Mouse (Mus musculus): ENCODE results near the gene Ppp1r9a. TPM values are rescaled to one million over a fixed set of nuclear protein-coding genes. Genes with fewer than 3 reads are reported as not detected.

Gene Ppp1r9a
- polyA plus RNA-seq, 1 experiment from 2014 or later = 40.1 TPM

DNA sequence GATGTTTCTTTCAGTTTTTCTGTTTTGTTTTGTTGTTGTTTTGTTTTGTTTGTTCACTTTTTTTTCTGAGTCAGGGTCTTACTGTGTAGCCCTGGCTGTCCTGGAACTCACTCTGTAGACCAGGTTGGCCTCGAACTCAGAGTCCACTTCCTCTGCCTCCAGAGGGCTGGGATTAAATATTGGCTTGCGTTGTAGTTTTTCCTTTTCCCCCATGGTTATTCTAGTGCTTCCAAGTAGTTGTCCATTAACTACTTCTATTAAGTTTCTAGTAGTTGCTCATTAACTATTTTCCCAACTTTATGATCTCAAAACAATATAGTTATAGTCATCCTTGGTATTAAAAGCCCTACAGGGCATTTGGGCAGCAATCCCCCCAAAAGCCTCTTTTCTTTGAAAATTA, 41.1 kb downstream of the Ppp1r9a start:
- Histone ChIP-seq H3K4me3 (ENCODE audit: low read length) (no peak overlapping the region), H3K27ac (ENCODE audit: low read depth, low read length) (no peak overlapping the region), H3K4me1 (ENCODE audit: control insufficient read depth, insufficient read depth, low read depth, low read length) (no peaks in the 10 kb centered on the region), H3K4me2 (ENCODE audit: low read length) (no peak overlapping the region), H3K27me3 (replicated peaks; ENCODE audit: control insufficient read depth, insufficient read depth, low read length) (no peaks in the 10 kb centered on the region), H3K9me3 (ENCODE audit: control insufficient read depth, low read length) (no peaks in the 10 kb centered on the region), H3K36me3 (ENCODE audit: control insufficient read depth, insufficient read depth, low read length) (no peaks in the 10 kb centered on the region), H3K9ac (ENCODE audit: low read depth, low read length) (no peak overlapping the region)
- no peak for ATAC-seq
- WGBS = 89% methylated on average over 2 of the region's 2 CpGs

DNA sequence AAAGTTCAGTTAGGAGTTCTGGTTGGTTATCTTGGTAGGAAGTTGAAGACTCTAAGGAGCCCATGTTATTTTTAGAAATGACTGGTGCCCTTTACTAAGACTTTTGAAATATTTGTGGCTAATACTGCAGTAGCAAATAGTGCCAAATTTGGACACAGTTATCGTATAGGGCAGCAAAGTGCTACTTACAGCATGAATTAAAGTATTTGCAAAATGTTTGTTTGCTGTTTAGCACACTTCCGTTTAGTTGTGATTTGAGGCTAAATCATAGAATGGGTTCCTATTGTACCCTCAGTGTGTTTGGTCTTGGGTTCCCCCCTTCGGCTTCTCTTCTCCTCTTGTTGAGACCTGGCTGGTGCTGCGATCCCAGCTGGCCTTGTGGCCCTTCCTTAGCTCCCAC, 45.3 kb downstream of the Ppp1r9a start:
- WGBS = 96% methylated on average over 4 of the region's 4 CpGs
- H3K4me1 ChIP-seq (ENCODE audit: control insufficient read depth, insufficient read depth, low read depth, low read length) = no peaks in the 10 kb centered on the region

DNA sequence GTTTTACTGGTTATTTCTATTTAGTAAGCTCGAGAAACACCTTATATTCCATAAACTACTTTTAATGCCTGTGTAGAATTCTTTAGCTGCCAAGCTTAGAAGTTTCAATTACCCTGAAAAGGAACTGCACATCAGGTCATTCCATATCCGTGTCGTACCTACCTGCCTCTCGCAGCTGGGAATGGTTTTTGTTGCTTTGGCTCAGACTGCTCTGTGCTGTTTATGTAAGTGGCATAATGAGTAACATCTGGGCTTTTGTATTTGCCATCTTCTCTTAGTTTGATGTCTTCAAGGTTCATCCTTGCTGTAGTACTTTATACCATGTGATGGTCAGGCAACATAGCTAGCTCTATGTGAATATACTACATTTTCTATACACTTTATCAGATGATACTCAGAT, 47.0 kb downstream of the Ppp1r9a start:
- Histone ChIP-seq H3K4me1 (ENCODE audit: control insufficient read depth, insufficient read depth, low read depth, low read length) (no peaks in the 10 kb centered on the region), H3K27ac (ENCODE audit: low read depth, low read length) (no peak overlapping the region), H3K4me2 (ENCODE audit: low read length) (no peak overlapping the region), H3K4me3 (ENCODE audit: low read length) (no peak overlapping the region), H3K36me3 (ENCODE audit: control insufficient read depth, insufficient read depth, low read length) (no peaks in the 10 kb centered on the region), H3K9ac (ENCODE audit: low read depth, low read length) (no peak overlapping the region), H3K9me3 (ENCODE audit: control insufficient read depth, low read length) (no peaks in the 10 kb centered on the region), H3K27me3 (replicated peaks; ENCODE audit: control insufficient read depth, insufficient read depth, low read length) (no peaks in the 10 kb centered on the region)
- no peak for ATAC-seq
- 82% methylated on average over 4 of the region's 4 CpGs for WGBS

More for the DNA sequence above, 45.3 kb downstream of the Ppp1r9a start:
- Histone ChIP-seq H3K27ac (ENCODE audit: low read depth, low read length) (no peak overlapping the region), H3K27me3 (replicated peaks; ENCODE audit: control insufficient read depth, insufficient read depth, low read length) (no peaks in the 10 kb centered on the region), H3K4me3 (ENCODE audit: low read length) (no peak overlapping the region), H3K9ac (ENCODE audit: low read depth, low read length) (no peak overlapping the region), H3K9me3 (ENCODE audit: control insufficient read depth, low read length) (no peaks in the 10 kb centered on the region), H3K4me2 (ENCODE audit: low read length) (no peak overlapping the region), H3K36me3 (ENCODE audit: control insufficient read depth, insufficient read depth, low read length) (no peaks in the 10 kb centered on the region)
- ATAC-seq = no peak

DNA sequence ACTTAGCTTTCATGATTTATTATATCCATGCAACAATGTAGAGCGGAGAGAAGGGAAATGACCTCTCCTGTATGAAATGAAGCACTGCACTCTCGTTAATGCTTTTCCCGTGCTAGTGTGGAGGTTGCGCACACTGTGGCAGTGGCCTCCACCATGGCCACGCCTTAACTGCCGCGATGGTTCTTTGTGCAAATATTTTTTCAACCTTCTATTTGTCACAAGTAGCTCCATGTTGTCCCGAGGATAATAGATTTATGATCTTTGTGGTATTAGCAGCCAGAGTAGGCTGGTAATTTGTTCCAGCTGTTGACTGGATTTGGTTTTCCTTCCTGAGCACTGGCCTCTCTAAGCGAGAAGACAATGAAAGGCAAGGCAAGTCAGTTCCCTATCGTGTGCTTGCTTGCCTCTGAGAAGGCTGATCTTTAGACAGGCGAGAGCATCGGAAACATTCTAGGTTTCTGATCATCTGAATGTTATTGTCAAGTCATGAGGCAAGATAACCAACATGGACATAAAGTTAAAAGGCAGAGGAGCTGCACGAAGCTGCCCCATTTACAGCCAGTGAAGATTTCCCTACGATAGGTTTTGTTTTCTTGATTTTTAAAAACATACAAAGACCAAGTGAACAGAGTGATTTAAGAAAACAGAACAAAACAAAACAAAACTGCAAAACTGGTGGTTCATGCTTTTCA, 50.5 kb downstream of the Ppp1r9a start:
- no peak for ATAC-seq
- Histone ChIP-seq H3K27ac (ENCODE audit: low read depth, low read length) (no peak overlapping the region), H3K36me3 (ENCODE audit: control insufficient read depth, insufficient read depth, low read length) (no peaks in the 10 kb centered on the region), H3K27me3 (replicated peaks; ENCODE audit: control insufficient read depth, insufficient read depth, low read length) (no peaks in the 10 kb centered on the region), H3K4me3 (ENCODE audit: low read length) (no peak overlapping the region), H3K4me1 (ENCODE audit: control insufficient read depth, insufficient read depth, low read depth, low read length) (no peaks in the 10 kb centered on the region), H3K4me2 (ENCODE audit: low read length) (no peak overlapping the region), H3K9me3 (ENCODE audit: control insufficient read depth, low read length) (no peaks in the 10 kb centered on the region), H3K9ac (ENCODE audit: low read depth, low read length) (no peak overlapping the region)
- 82% methylated on average over 14 of the region's 14 CpGs for WGBS

DNA sequence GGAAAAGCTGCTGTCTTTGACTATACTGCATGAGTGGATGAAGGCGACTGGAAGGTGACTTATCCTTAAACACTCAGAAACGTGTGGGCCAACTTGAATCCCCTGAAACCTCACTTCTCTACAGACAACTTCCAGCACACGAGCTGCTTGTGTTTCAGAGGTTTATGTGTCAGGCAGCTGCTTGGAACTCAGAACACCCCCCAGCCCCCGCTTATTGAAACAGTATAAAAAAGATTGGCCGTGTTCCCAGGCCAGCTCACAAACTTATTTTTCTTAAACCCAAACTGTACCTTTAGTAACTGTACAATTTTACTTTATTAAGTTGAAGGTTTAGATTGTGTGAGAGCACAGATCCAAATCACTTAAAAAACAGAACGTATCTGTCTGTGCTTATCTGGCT, 53.9 kb downstream of the Ppp1r9a start:
- no peak overlapping the region for H3K4me2 ChIP-seq (ENCODE audit: low read length)
- no peaks in the 10 kb centered on the region for H3K27me3 ChIP-seq (replicated peaks; ENCODE audit: control insufficient read depth, insufficient read depth, low read length)
- no peaks in the 10 kb centered on the region for H3K4me1 ChIP-seq (ENCODE audit: control insufficient read depth, insufficient read depth, low read depth, low read length)
- H3K4me3 ChIP-seq (ENCODE audit: low read length) = no peak overlapping the region
- 64% methylated on average over 6 of the region's 6 CpGs for WGBS
- H3K9me3 ChIP-seq (ENCODE audit: control insufficient read depth, low read length) = no peaks in the 10 kb centered on the region
- no peak overlapping the region for H3K9ac ChIP-seq (ENCODE audit: low read depth, low read length)
- no peak overlapping the region for H3K27ac ChIP-seq (ENCODE audit: low read depth, low read length)
- no peaks in the 10 kb centered on the region for H3K36me3 ChIP-seq (ENCODE audit: control insufficient read depth, insufficient read depth, low read length)
- no peak for ATAC-seq

DNA sequence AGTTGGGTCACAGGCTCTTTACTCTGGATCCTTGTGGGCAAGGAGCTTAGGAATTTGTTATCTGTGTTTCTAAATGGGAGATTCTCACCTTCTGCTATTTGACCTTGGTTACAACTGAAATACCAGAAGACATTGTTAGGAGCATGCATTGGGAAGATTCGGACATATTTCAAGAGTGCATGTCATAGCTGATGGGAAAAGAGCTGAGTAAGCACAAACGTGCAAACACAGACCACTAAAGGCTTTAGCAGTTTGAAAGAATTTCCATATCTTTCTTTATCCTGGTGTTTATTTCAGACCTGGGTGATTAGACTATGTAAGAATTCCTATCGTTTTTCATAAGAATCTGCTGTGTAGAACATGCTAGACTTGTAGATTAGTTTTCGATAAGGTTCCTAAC, 59.5 kb downstream of the Ppp1r9a start:
- WGBS = 75% methylated on average over 4 of the region's 4 CpGs

DNA sequence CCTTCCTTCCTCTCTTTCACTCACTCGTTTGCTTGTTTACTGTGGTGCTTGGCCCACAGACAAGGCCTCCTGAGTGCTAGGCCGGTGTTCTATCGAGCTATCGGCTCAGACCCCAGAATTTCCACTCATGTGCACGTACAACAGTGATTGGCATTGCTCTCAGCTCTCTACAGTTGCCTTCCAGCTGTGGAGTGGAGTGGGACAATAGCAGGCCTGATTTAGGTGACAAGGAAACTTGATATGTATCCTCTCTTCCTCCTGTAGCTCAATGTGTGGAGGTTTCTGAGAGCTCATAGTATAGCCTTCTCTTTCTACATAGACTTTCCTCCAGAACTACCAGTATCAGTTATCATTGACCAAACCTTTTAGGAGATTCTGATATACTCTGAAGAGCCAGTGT, 60.3 kb downstream of the Ppp1r9a start:
- WGBS = 72% methylated on average over 5 of the region's 5 CpGs
- no peaks in the 10 kb centered on the region for H3K27me3 ChIP-seq (replicated peaks; ENCODE audit: control insufficient read depth, insufficient read depth, low read length)
- no peak for ATAC-seq

More for the DNA sequence above, 59.5 kb downstream of the Ppp1r9a start:
- Histone ChIP-seq H3K4me2 (ENCODE audit: low read length) (no peak overlapping the region), H3K9me3 (ENCODE audit: control insufficient read depth, low read length) (no peaks in the 10 kb centered on the region), H3K9ac (ENCODE audit: low read depth, low read length) (no peak overlapping the region), H3K4me3 (ENCODE audit: low read length) (no peak overlapping the region), H3K36me3 (ENCODE audit: control insufficient read depth, insufficient read depth, low read length) (no peaks in the 10 kb centered on the region), H3K27me3 (replicated peaks; ENCODE audit: control insufficient read depth, insufficient read depth, low read length) (no peaks in the 10 kb centered on the region), H3K27ac (ENCODE audit: low read depth, low read length) (no peak overlapping the region), H3K4me1 (ENCODE audit: control insufficient read depth, insufficient read depth, low read depth, low read length) (no peaks in the 10 kb centered on the region)
- no peak for ATAC-seq

DNA sequence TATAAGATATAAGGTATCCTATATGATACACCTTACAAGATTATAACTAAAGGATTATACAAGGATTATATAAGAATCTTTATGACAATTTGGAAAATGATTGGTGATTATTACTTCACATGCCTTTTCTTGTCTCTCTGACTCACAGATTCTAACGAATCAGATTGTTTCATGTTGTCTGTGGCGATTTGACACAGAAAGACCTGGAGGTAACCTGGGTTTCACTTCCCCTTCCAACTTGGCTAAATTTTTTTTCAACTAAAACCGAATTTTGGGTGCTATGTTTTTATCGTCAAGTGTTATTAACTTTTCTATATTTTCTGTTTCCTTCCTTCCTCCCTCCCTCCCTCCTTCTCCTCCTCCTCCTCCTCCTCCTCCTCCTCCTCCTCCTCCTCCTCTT, 64.5 kb downstream of the Ppp1r9a start:
- WGBS = 93% methylated on average over 4 of the region's 4 CpGs
- Histone ChIP-seq H3K27me3 (replicated peaks; ENCODE audit: control insufficient read depth, insufficient read depth, low read length) (no peaks in the 10 kb centered on the region), H3K36me3 (ENCODE audit: control insufficient read depth, insufficient read depth, low read length) (no peaks in the 10 kb centered on the region), H3K27ac (ENCODE audit: low read depth, low read length) (no peak overlapping the region), H3K4me2 (ENCODE audit: low read length) (no peak overlapping the region), H3K9me3 (ENCODE audit: control insufficient read depth, low read length) (no peaks in the 10 kb centered on the region), H3K9ac (ENCODE audit: low read depth, low read length) (no peak overlapping the region), H3K4me3 (ENCODE audit: low read length) (no peak overlapping the region), H3K4me1 (ENCODE audit: control insufficient read depth, insufficient read depth, low read depth, low read length) (no peaks in the 10 kb centered on the region)
- ATAC-seq = no peak

More for the DNA sequence above, 60.3 kb downstream of the Ppp1r9a start:
- H3K4me2 ChIP-seq (ENCODE audit: low read length) = no peak overlapping the region
- no peaks in the 10 kb centered on the region for H3K4me1 ChIP-seq (ENCODE audit: control insufficient read depth, insufficient read depth, low read depth, low read length)
- no peaks in the 10 kb centered on the region for H3K9me3 ChIP-seq (ENCODE audit: control insufficient read depth, low read length)
- H3K4me3 ChIP-seq (ENCODE audit: low read length) = no peak overlapping the region
- no peak overlapping the region for H3K27ac ChIP-seq (ENCODE audit: low read depth, low read length)
- no peak overlapping the region for H3K9ac ChIP-seq (ENCODE audit: low read depth, low read length)
- H3K36me3 ChIP-seq (ENCODE audit: control insufficient read depth, insufficient read depth, low read length) = no peaks in the 10 kb centered on the region

DNA sequence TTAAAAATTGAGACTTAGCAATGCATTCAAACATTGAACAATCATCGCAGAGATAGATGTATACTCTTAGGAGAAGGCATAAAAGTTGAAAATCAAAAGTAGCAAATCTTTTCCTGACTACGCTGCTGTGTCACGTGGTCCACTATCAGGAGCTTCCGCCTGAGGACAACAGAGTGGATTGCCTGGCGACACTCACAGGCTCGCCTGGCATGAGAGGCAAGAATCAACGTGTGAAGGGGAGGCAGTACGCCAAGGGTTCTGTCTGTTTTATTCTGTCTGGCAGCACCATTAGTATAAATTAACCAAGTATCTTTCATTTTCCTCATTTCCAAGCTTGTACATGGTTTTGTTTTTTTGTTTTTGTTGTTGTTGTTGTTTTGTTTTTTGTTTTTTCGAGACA, 68.5 kb downstream of the Ppp1r9a start:
- WGBS = 78% methylated on average over 9 of the region's 9 CpGs
- H3K9me3 ChIP-seq (ENCODE audit: control insufficient read depth, low read length) = no peaks in the 10 kb centered on the region
- H3K27ac ChIP-seq (ENCODE audit: low read depth, low read length) = no peak overlapping the region
- no peak overlapping the region for H3K4me2 ChIP-seq (ENCODE audit: low read length)
- no peaks in the 10 kb centered on the region for H3K36me3 ChIP-seq (ENCODE audit: control insufficient read depth, insufficient read depth, low read length)
- H3K9ac ChIP-seq (ENCODE audit: low read depth, low read length) = no peak overlapping the region
- no peaks in the 10 kb centered on the region for H3K27me3 ChIP-seq (replicated peaks; ENCODE audit: control insufficient read depth, insufficient read depth, low read length)
- H3K4me3 ChIP-seq (ENCODE audit: low read length) = no peak overlapping the region
- no peak for ATAC-seq
- H3K4me1 ChIP-seq (ENCODE audit: control insufficient read depth, insufficient read depth, low read depth, low read length) = no peaks in the 10 kb centered on the region

DNA sequence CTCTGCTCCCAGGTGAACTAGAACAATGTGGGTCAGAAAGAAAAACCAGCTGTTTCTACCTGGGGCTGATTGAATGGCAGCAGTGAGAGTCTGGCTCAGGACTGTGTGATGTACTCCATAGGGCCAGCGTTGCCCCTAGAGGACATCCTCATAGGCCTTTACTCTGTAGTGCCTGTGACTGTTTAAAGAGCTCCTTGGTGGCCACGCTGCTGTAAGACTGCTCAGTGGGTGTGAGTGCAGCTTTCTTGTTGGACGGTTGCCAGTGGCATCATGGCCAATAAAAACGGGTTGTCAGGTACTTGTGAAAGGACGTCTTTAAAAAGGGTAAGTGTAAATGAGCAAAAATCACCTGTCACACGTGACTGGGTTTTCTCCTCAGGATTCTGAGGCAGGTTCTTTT, 70.1 kb downstream of the Ppp1r9a start:
- no peaks in the 10 kb centered on the region for H3K9me3 ChIP-seq (ENCODE audit: control insufficient read depth, low read length)
- no peak overlapping the region for H3K9ac ChIP-seq (ENCODE audit: low read depth, low read length)
- H3K4me2 ChIP-seq (ENCODE audit: low read length) = no peak overlapping the region
- peak; percentile 57 for ATAC-seq
- no peak overlapping the region for H3K27ac ChIP-seq (ENCODE audit: low read depth, low read length)
- 45% methylated on average over 6 of the region's 6 CpGs for WGBS
- H3K4me3 ChIP-seq (ENCODE audit: low read length) = no peak overlapping the region
- no peaks in the 10 kb centered on the region for H3K27me3 ChIP-seq (replicated peaks; ENCODE audit: control insufficient read depth, insufficient read depth, low read length)
- no peaks in the 10 kb centered on the region for H3K36me3 ChIP-seq (ENCODE audit: control insufficient read depth, insufficient read depth, low read length)
- no peaks in the 10 kb centered on the region for H3K4me1 ChIP-seq (ENCODE audit: control insufficient read depth, insufficient read depth, low read depth, low read length)
